ENCODE assay signal across 22 mouse cellular contexts in genomic region chr3:55824864-55825263, GRCm38 (mm10). TPM values are rescaled to one million over a fixed set of nuclear protein-coding genes. Genes with fewer than 3 reads are reported as not detected.
DNase-seq lines count a peak whose midpoint lies in the region; ATAC-seq and TF ChIP-seq lines count a peak whose summit lies in the region.
"Had no signal": no experiment of that assay in that cellular context is flagged by ENCODE, and none has a peak within 500 bp of the region (broad histone marks: within the 10 kb centered on the region; RNA-seq: fewer than 3 reads in every experiment).

No protein-coding gene starts in this region.

- H3K4me2 ChIP-seq in forebrain, embryonic 16.5 days (ENCODE audit: low read length): no peak overlapping the region
- no peak overlapping the region for H3K4me2 ChIP-seq in forebrain, embryonic 15.5 days (replicated peaks)
- no peak overlapping the region for H3K4me2 ChIP-seq in hindbrain, embryonic 14.5 days (replicated peaks)
- H3K4me2 ChIP-seq in hindbrain, postnatal 0 days (ENCODE audit: low read depth, low read length): no peak overlapping the region
- no peak overlapping the region for H3K4me2 ChIP-seq in midbrain, embryonic 15.5 days
- no peak overlapping the region for H3K4me2 ChIP-seq in midbrain, embryonic 11.5 days
- H3K4me2 ChIP-seq: lung, embryonic 15.5 days had no signal

- H3K4me1 ChIP-seq in forebrain, embryonic 16.5 days (replicated peaks; ENCODE audit: control insufficient read depth, insufficient read depth, low read length): no peaks in the 10 kb centered on the region
- peaks cover 5% of the 10 kb centered on the region; the same call in 1 of the 2 replicates for H3K4me1 ChIP-seq in forebrain, embryonic 15.5 days
- peaks cover 20% of the 10 kb centered on the region for H3K4me1 ChIP-seq in hindbrain, embryonic 14.5 days (replicated peaks; ENCODE audit: control insufficient read depth, insufficient read depth, low read length)
- H3K4me1 ChIP-seq in hindbrain, postnatal 0 days (ENCODE audit: insufficient read depth, low read length): no peaks in the 10 kb centered on the region
- H3K4me1 ChIP-seq in midbrain, embryonic 15.5 days: peaks cover 11% of the 10 kb centered on the region
- H3K4me1 ChIP-seq in midbrain, embryonic 11.5 days (ENCODE audit: control insufficient read depth, insufficient read depth, low read length): peaks cover 4% of the 10 kb centered on the region; the same call in 1 of the 2 replicates

- DNase-seq in hindbrain, embryonic 14.5 days (ENCODE audit: low spot score): no peak
- no peak for DNase-seq in hindbrain, postnatal 0 days (ENCODE audit: low spot score)
- DNase-seq in midbrain, embryonic 11.5 days (ENCODE audit: low spot score, missing footprints): no peak
- peak; percentile 23 for DNase-seq in mesoderm, embryonic 11.5 days (ENCODE audit: low read depth, low spot score)
- DNase-seq: cerebellum, postnatal 10 days; embryo, embryonic 11 days; kidney, postnatal 4 days; right cerebral cortex, postnatal 14 days; thymus, postnatal 25 days had no signal

- no peaks in the 10 kb centered on the region for H3K36me3 ChIP-seq in forebrain, embryonic 16.5 days (ENCODE audit: control insufficient read depth, insufficient read depth)
- no peaks in the 10 kb centered on the region; the same call in 1 of the 2 replicates for H3K36me3 ChIP-seq in forebrain, embryonic 15.5 days
- no peaks in the 10 kb centered on the region for H3K36me3 ChIP-seq in hindbrain, embryonic 14.5 days (replicated peaks; ENCODE audit: control insufficient read depth, insufficient read depth)
- H3K36me3 ChIP-seq in hindbrain, postnatal 0 days (ENCODE audit: insufficient read depth, low read length): no peaks in the 10 kb centered on the region
- no peaks in the 10 kb centered on the region for H3K36me3 ChIP-seq in midbrain, embryonic 15.5 days (replicated peaks)
- H3K36me3 ChIP-seq in midbrain, embryonic 11.5 days (ENCODE audit: control insufficient read depth, insufficient read depth, low read length): no peaks in the 10 kb centered on the region
- H3K36me3 ChIP-seq: lung, embryonic 15.5 days had no signal

- H3K27ac ChIP-seq in forebrain, embryonic 16.5 days (ENCODE audit: low read length): no peak overlapping the region
- no peak overlapping the region; the same call in 1 of the 2 replicates for H3K27ac ChIP-seq in forebrain, embryonic 15.5 days (replicated peaks)
- H3K27ac ChIP-seq in hindbrain, embryonic 14.5 days: 0 out of 2 replicates have a peak overlapping the region, but pooled peaks have one; percentile 32
- H3K27ac ChIP-seq in hindbrain, postnatal 0 days: no peak overlapping the region
- H3K27ac ChIP-seq in midbrain, embryonic 15.5 days: peak overlapping the region; percentile 34; the same call in 1 of the 2 replicates
- no peak overlapping the region for H3K27ac ChIP-seq in midbrain, embryonic 11.5 days (ENCODE audit: low read depth, low read length)
- H3K27ac ChIP-seq: heart, adult 2 months; lung, embryonic 15.5 days; macrophage had no signal

- H3K4me3 ChIP-seq in forebrain, embryonic 16.5 days (replicated peaks; ENCODE audit: low read length): no peak overlapping the region
- H3K4me3 ChIP-seq in forebrain, embryonic 15.5 days: no peak overlapping the region
- H3K4me3 ChIP-seq in hindbrain, embryonic 14.5 days (replicated peaks; ENCODE audit: low read length): no peak overlapping the region
- H3K4me3 ChIP-seq in hindbrain, postnatal 0 days (ENCODE audit: low read length): no peak overlapping the region
- no peak overlapping the region for H3K4me3 ChIP-seq in midbrain, embryonic 15.5 days
- H3K4me3 ChIP-seq in midbrain, embryonic 11.5 days (ENCODE audit: low read depth, low read length): no peak overlapping the region
- H3K4me3 ChIP-seq: heart, adult 2 months; lung, embryonic 15.5 days had no signal

- H3K27me3 ChIP-seq in forebrain, embryonic 16.5 days (replicated peaks; ENCODE audit: control insufficient read depth, insufficient read depth, low read length): no peaks in the 10 kb centered on the region
- no peaks in the 10 kb centered on the region for H3K27me3 ChIP-seq in forebrain, embryonic 15.5 days
- H3K27me3 ChIP-seq in hindbrain, embryonic 14.5 days (ENCODE audit: control insufficient read depth, insufficient read depth, low read length): no peaks in the 10 kb centered on the region
- no peaks in the 10 kb centered on the region for H3K27me3 ChIP-seq in hindbrain, postnatal 0 days (ENCODE audit: insufficient read depth, low read length)
- H3K27me3 ChIP-seq in midbrain, embryonic 15.5 days (replicated peaks): no peaks in the 10 kb centered on the region
- H3K27me3 ChIP-seq in midbrain, embryonic 11.5 days (ENCODE audit: control insufficient read depth, insufficient read depth, low read length): no peaks in the 10 kb centered on the region
- H3K27me3 ChIP-seq: CH12.LX; lung, embryonic 15.5 days had no signal

- no peak for TF ChIP-seq CTCF in hindbrain, postnatal 0 days (IDR thresholded peaks at IDR 0.05; ENCODE audit: low read depth)

- H3K9me3 ChIP-seq in forebrain, embryonic 16.5 days (ENCODE audit: control insufficient read depth, low read length): no peaks in the 10 kb centered on the region
- H3K9me3 ChIP-seq in forebrain, embryonic 15.5 days: no peaks in the 10 kb centered on the region
- no peaks in the 10 kb centered on the region for H3K9me3 ChIP-seq in hindbrain, embryonic 14.5 days (ENCODE audit: control insufficient read depth, low read length)
- no peaks in the 10 kb centered on the region for H3K9me3 ChIP-seq in hindbrain, postnatal 0 days (ENCODE audit: low read length)
- H3K9me3 ChIP-seq in midbrain, embryonic 15.5 days: no peaks in the 10 kb centered on the region
- no peaks in the 10 kb centered on the region for H3K9me3 ChIP-seq in midbrain, embryonic 11.5 days (ENCODE audit: control insufficient read depth, low read length)
- H3K9me3 ChIP-seq: lung, embryonic 15.5 days had no signal

- WGBS in forebrain, embryonic 16.5 days: 78% methylated on average over 3 of the region's 3 CpGs
- 87% methylated on average over 3 of the region's 3 CpGs for WGBS in forebrain, embryonic 15.5 days
- 49% methylated on average over 3 of the region's 3 CpGs for WGBS in hindbrain, embryonic 14.5 days
- WGBS in hindbrain, postnatal 0 days: 63% methylated on average over 3 of the region's 3 CpGs
- 58% methylated on average over 3 of the region's 3 CpGs for WGBS in midbrain, embryonic 15.5 days
- 87% methylated on average over 3 of the region's 3 CpGs for WGBS in midbrain, embryonic 11.5 days

- no peak overlapping the region for H3K9ac ChIP-seq in forebrain, embryonic 16.5 days (replicated peaks; ENCODE audit: low read depth, low read length)
- H3K9ac ChIP-seq in forebrain, embryonic 15.5 days (replicated peaks): no peak overlapping the region
- H3K9ac ChIP-seq in hindbrain, embryonic 14.5 days: no peak overlapping the region
- H3K9ac ChIP-seq in hindbrain, postnatal 0 days (replicated peaks; ENCODE audit: low read length): no peak overlapping the region
- no peak overlapping the region for H3K9ac ChIP-seq in midbrain, embryonic 15.5 days
- H3K9ac ChIP-seq in midbrain, embryonic 11.5 days (ENCODE audit: low read length): no peak overlapping the region
- H3K9ac ChIP-seq: lung, embryonic 15.5 days had no signal

- ATAC-seq in forebrain, embryonic 16.5 days: peak; percentile 51; the same call in 1 of the 2 replicates
- no peak for ATAC-seq in forebrain, embryonic 15.5 days (replicated peaks)
- ATAC-seq in hindbrain, embryonic 14.5 days (ENCODE audit: low FRiP score): peak; percentile 61; the same call in 1 of the 2 replicates
- no peak for ATAC-seq in hindbrain, postnatal 0 days
- ATAC-seq in midbrain, embryonic 15.5 days (replicated peaks): no peak
- no peak for ATAC-seq in midbrain, embryonic 11.5 days (ENCODE audit: low FRiP score)
- no peak for ATAC-seq in megakaryocyte, adult 5-6 weeks (ENCODE audit: poor library complexity, severe bottlenecking)
- ATAC-seq: intestine, postnatal 0 days; midbrain, embryonic 16.5 days had no signal

RNA-seq across cellular contexts. Expression of gene Mab21l1, which starts 42.6 kb away (rescaled TPM):
- polyA plus RNA-seq in forebrain, embryonic 16.5 days (2015; fragmentation: Nextera tagmentation; extraction: Ambion mirVana): 17.5 and 32.2 TPM in 2 replicates
- polyA plus RNA-seq in forebrain, embryonic 15.5 days (2015; fragmentation: Nextera tagmentation; extraction: Ambion mirVana): 16.8 and 17.8 TPM in 2 replicates
- polyA plus RNA-seq in hindbrain, embryonic 14.5 days (2014; fragmentation: Nextera tagmentation; extraction: Ambion mirVana): 131 and 149 TPM in 2 replicates
- total RNA-seq in hindbrain, postnatal 0 days (2014; rRNA removed): 132 and 137 TPM in 2 replicates
- polyA plus RNA-seq in hindbrain, postnatal 0 days (2015; fragmentation: Nextera tagmentation; extraction: Ambion mirVana): 175 and 179 TPM in 2 replicates
- 159 and 172 TPM in 2 replicates for polyA plus RNA-seq in midbrain, embryonic 15.5 days (2015; fragmentation: Nextera tagmentation; extraction: Ambion mirVana)
- polyA plus RNA-seq in midbrain, embryonic 11.5 days (2014; fragmentation: Nextera tagmentation; extraction: Ambion mirVana): 92.8 and 102 TPM in 2 replicates
- total RNA-seq in megakaryocyte, adult 5-6 weeks (2015): not detected in 2 replicates
- not detected in 2 replicates for total RNA-seq in megakaryocyte, adult 5-6 weeks (2017)
- total RNA-seq: CH12.LX; heart, postnatal 14 days; liver, adult 2 months had no signal
- polyA plus RNA-seq: liver, adult 2 months; macrophage; testis, adult 2 months had no signal

Comparison
In these comparisons a context has a peak if more than half of its experiments do, and no peak if none do; other contexts are left out.
1. ATAC-seq: peak in forebrain, embryonic 16.5 days (single experiment) and hindbrain, embryonic 14.5 days (single experiment); none in forebrain, embryonic 15.5 days (single experiment), hindbrain, postnatal 0 days (single experiment), midbrain, embryonic 15.5 days (single experiment), midbrain, embryonic 11.5 days (single experiment) and megakaryocyte, adult 5-6 weeks (single experiment).
2. H3K27ac ChIP-seq: peak in hindbrain, embryonic 14.5 days (single experiment) and midbrain, embryonic 15.5 days (single experiment); none in forebrain, embryonic 16.5 days (single experiment), forebrain, embryonic 15.5 days (single experiment), hindbrain, postnatal 0 days (single experiment) and midbrain, embryonic 11.5 days (single experiment).